Mouse (Mus musculus) forebrain, embryonic 16.5 days (tissue): ENCODE measurements around the gene Amotl2. TPM values are rescaled to one million over a fixed set of nuclear protein-coding genes. Genes with fewer than 3 reads are reported as not detected.
A peak's percentile ranks its signal among the peaks of the same experiment; 100 is the strongest.

ENCODE experiments used
- ATAC-seq: fragments of 200-750 bp; cut with Nextera tagmentation; 2 replicates; pipeline ENCODE4 v1.8.0; 2017; ENCODE audit warnings: mild to moderate bottlenecking, moderate library complexity
- H3K27ac ChIP-seq: fragments of 300-500 bp; sonication (generic); 2 replicates; pipeline ENCODE4 v1.5.1; 2014; ENCODE audit warnings: low read length, control low read depth
- H3K27me3 ChIP-seq: fragments of 300-500 bp; sonication (generic); replicated peaks from 2 replicates; pipeline ENCODE4 v1.6.1; 2014; ENCODE audit warnings: low read length; ENCODE audit not compliant: control insufficient read depth, insufficient read depth
- H3K36me3 ChIP-seq: fragments of 300-500 bp; sonication (generic); 2 replicates; pipeline ENCODE4 v1.6.1; 2014; ENCODE audit not compliant: control insufficient read depth, insufficient read depth
- H3K4me1 ChIP-seq: fragments of 300-500 bp; sonication (generic); replicated peaks from 2 replicates; pipeline ENCODE4 v1.6.1; 2014; ENCODE audit warnings: low read length; ENCODE audit not compliant: control insufficient read depth, insufficient read depth
- H3K4me2 ChIP-seq: fragments of 300-500 bp; sonication (generic); 2 replicates; pipeline ENCODE4 v1.6.1; 2014; ENCODE audit warnings: mild to moderate bottlenecking, low read length, control low read depth
- H3K4me3 ChIP-seq: fragments of 300-500 bp; sonication (generic); replicated peaks from 2 replicates; pipeline ENCODE4 v1.5.1; 2014; ENCODE audit warnings: mild to moderate bottlenecking, low read length, control low read depth
- H3K9ac ChIP-seq: fragments of 300-500 bp; sonication (generic); replicated peaks from 2 replicates; pipeline ENCODE4 v1.6.1; 2014; ENCODE audit warnings: low read depth, low read length, control low read depth
- H3K9me3 ChIP-seq: fragments of 300-500 bp; sonication (generic); 2 replicates; pipeline ENCODE4 v1.6.1; 2016; ENCODE audit warnings: low read length; ENCODE audit not compliant: control insufficient read depth
- WGBS: fragments of 180-500 bp; shearing (Covaris S2); extraction: QIAGEN DNeasy Blood & Tissue Kit; methylation state at CpG from one replicate; pipeline ENCODE4 v1.1.7; 2014; 5-methylcytosine and 5-hydroxymethylcytosine counted together
- polyA plus RNA-seq: library from polyadenylated mRNA; unstranded; fragments of >200 nt; fragmentation: Nextera tagmentation; extraction: Ambion mirVana; gene quantifications from 2 replicates; pipeline ENCODE4 v1.2.1, GENCODE M21; 2015

The Amotl2 gene
- polyA plus RNA-seq, 1 experiment from 2014 or later = 53.4 TPM

GRCm38 (mm10) chr9:102731044-102731471 lies 14.6 kb downstream of the Amotl2 start:
- no peak overlapping the region for H3K27ac ChIP-seq
- WGBS = 91% methylated on average over 7 of the region's 7 CpGs
- no peak for ATAC-seq
- peaks cover 8% of the 10 kb centered on the region for H3K4me1 ChIP-seq
- no peaks in the 10 kb centered on the region for H3K9me3 ChIP-seq
- H3K9ac ChIP-seq = no peak overlapping the region
- no peak overlapping the region for H3K4me2 ChIP-seq
- H3K27me3 ChIP-seq = no peaks in the 10 kb centered on the region
- peaks cover 65% of the 10 kb centered on the region for H3K36me3 ChIP-seq
- no peak overlapping the region for H3K4me3 ChIP-seq

DNA sequence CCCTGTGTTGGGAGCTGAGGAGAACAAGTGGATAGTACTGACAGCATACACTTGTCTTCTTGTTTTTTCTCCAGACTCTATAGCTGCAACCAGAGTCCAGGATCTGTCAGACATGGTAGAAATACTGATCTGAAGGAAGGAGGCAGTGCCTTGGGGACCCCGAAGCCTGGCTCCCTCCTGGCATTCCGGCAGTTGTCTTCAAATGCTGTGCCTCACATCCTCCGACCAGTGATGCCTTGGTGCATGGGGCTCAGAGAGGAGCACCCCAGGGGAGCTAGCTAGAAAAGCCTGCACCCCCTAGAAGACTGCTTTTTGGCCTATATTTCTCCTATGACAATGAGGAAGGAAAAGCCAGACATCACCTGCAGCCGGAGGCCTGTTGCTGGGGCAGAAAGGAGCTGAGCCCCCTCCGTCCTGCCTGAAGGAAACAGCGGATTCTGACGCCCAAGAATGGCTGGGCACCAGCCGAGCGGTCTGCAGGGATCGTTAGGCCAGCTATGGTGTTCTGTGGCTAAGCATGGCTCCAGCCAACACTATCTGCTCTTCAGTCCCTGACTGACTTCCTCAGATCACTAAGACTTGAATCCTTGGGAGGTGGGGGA lies 15.2 kb downstream of the Amotl2 start:
- Histone ChIP-seq H3K27ac (no peak overlapping the region), H3K4me3 (no peak overlapping the region), H3K4me1 (peaks cover 3% of the 10 kb centered on the region; the same call in 1 of the 2 replicates), H3K4me2 (no peak overlapping the region), H3K36me3 (peaks cover 64% of the 10 kb centered on the region), H3K9me3 (no peaks in the 10 kb centered on the region), H3K9ac (no peak overlapping the region), H3K27me3 (no peaks in the 10 kb centered on the region)
- WGBS = 71% methylated on average over 10 of the region's 10 CpGs
- no peak for ATAC-seq

DNA sequence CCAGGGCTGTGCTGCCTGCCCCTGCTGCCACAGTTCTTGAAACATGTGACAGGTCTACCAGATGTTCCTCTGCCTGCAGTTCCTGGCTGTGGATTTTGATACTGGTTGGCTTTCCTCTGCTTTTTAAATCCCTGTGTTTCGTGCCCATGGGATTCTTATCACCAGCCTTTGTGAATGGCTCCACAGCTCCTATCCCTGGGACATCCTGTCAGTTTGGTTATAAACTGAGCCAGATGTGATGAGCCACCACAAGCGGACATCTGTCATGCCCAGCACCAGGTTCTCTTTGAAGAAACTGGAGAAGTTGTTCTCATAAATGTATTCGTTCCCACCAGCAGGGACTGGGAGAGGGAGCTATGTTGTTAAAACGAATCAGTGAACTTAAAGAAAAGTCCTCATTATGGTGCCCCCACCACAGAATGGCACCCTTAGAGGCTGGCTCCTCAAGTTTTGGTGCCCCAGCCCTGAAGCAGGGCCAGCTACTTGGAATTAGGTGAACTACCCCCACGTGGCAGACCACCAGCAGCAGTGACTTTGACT lies 15.9 kb downstream of the Amotl2 start:
- no peaks in the 10 kb centered on the region for H3K27me3 ChIP-seq
- no peak overlapping the region for H3K27ac ChIP-seq

GRCm38 (mm10) chr9:102733459-102733858 lies 17.0 kb downstream of the Amotl2 start:
- no peak for ATAC-seq
- 93% methylated on average over 5 of the region's 5 CpGs for WGBS
- Histone ChIP-seq H3K4me2 (no peak overlapping the region), H3K27me3 (no peaks in the 10 kb centered on the region), H3K36me3 (peaks cover 48% of the 10 kb centered on the region), H3K9me3 (no peaks in the 10 kb centered on the region), H3K27ac (no peak overlapping the region), H3K4me3 (no peak overlapping the region), H3K4me1 (no peaks in the 10 kb centered on the region), H3K9ac (no peak overlapping the region)

More for the DNA sequence above, 15.9 kb downstream of the Amotl2 start:
- Histone ChIP-seq H3K9ac (no peak overlapping the region), H3K4me2 (no peak overlapping the region), H3K36me3 (peaks cover 59% of the 10 kb centered on the region), H3K9me3 (no peaks in the 10 kb centered on the region), H3K4me3 (no peak overlapping the region), H3K4me1 (no peaks in the 10 kb centered on the region)
- no peak for ATAC-seq
- 65% methylated on average over 5 of the region's 5 CpGs for WGBS

- no peak for ATAC-seq
- H3K36me3 ChIP-seq = peaks cover 41% of the 10 kb centered on the region
Measured at GRCm38 (mm10) chr9:102733999-102734738, 17.7 kb downstream of the Amotl2 start.

GRCm38 (mm10) chr9:102734739-102735075 lies 18.2 kb downstream of the Amotl2 start:
- WGBS = 45% methylated on average over 1 of the region's 1 CpGs
- Histone ChIP-seq H3K36me3 (peaks cover 36% of the 10 kb centered on the region), H3K9ac (no peak overlapping the region), H3K9me3 (no peaks in the 10 kb centered on the region; the same call in 1 of the 2 replicates), H3K4me1 (no peaks in the 10 kb centered on the region), H3K4me3 (no peak overlapping the region), H3K4me2 (no peak overlapping the region), H3K27ac (no peak overlapping the region), H3K27me3 (no peaks in the 10 kb centered on the region)
- no peak for ATAC-seq

More at GRCm38 (mm10) chr9:102733999-102734738, 17.7 kb downstream of the Amotl2 start:
- H3K4me3 ChIP-seq = no peak overlapping the region
- no peak overlapping the region for H3K9ac ChIP-seq
- H3K27ac ChIP-seq = no peak overlapping the region
- no peaks in the 10 kb centered on the region; the same call in 1 of the 2 replicates for H3K9me3 ChIP-seq
- H3K4me1 ChIP-seq = no peaks in the 10 kb centered on the region
- H3K4me2 ChIP-seq = no peak overlapping the region
- no peaks in the 10 kb centered on the region for H3K27me3 ChIP-seq
- WGBS = 84% methylated on average over 9 of the region's 9 CpGs

GRCm38 (mm10) chr9:102735231-102735630 lies 18.8 kb downstream of the Amotl2 start:
- Histone ChIP-seq H3K27ac (no peak overlapping the region), H3K4me1 (no peaks in the 10 kb centered on the region), H3K9me3 (no peaks in the 10 kb centered on the region; the same call in 1 of the 2 replicates), H3K4me3 (no peak overlapping the region), H3K36me3 (peaks cover 30% of the 10 kb centered on the region), H3K4me2 (no peak overlapping the region), H3K27me3 (no peaks in the 10 kb centered on the region), H3K9ac (no peak overlapping the region)
- 91% methylated on average over 3 of the region's 3 CpGs for WGBS
- ATAC-seq = no peak

DNA sequence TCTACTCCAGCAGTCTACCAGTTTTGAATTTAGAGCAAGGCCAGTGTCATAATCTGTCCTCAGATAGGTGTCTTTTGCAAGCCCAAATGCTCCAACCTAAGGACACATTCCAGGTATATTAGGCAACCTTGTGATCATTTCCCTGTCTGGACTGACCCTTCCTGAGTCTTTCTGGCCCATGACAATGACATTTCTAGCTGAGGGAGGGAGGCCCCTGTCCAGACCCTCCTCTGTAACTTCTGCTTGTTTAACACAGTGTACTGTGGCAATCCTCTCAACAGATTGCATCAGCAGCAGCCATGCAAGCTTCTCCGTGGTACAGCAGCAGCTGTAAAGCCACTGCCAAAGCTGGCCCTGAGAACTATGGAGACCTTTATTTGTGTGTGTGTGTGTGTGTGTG lies 19.5 kb downstream of the Amotl2 start:
- Histone ChIP-seq H3K9ac (no peak overlapping the region), H3K4me3 (no peak overlapping the region), H3K9me3 (no peaks in the 10 kb centered on the region; the same call in 1 of the 2 replicates), H3K4me1 (no peaks in the 10 kb centered on the region), H3K27me3 (no peaks in the 10 kb centered on the region), H3K36me3 (peaks cover 24% of the 10 kb centered on the region), H3K4me2 (no peak overlapping the region), H3K27ac (no peak overlapping the region)
- ATAC-seq = no peak
- 57% methylated on average over 1 of the region's 1 CpGs for WGBS

- H3K27ac ChIP-seq = no peak overlapping the region
- no peaks in the 10 kb centered on the region; the same call in 1 of the 2 replicates for H3K9me3 ChIP-seq
- no peaks in the 10 kb centered on the region for H3K4me1 ChIP-seq
- H3K4me3 ChIP-seq = no peak overlapping the region
- no peak overlapping the region for H3K9ac ChIP-seq
- H3K36me3 ChIP-seq = peaks cover 12% of the 10 kb centered on the region
- peak; percentile 12; the same call in 1 of the 2 replicates for ATAC-seq
- H3K4me2 ChIP-seq = no peak overlapping the region
- whole genome bisulfite sequencing = 31% methylated on average over 1 of the region's 1 CpGs
- H3K27me3 ChIP-seq = no peaks in the 10 kb centered on the region
Measured at GRCm38 (mm10) chr9:102737405-102737804, 20.9 kb downstream of the Amotl2 start.
